Mouse (Mus musculus) spleen, adult 2 months (tissue): ENCODE results near the gene Nol3.

Experiments used
- CTCF ChIP-seq: fragments of 200-500 bp; IDR thresholded peaks from 2 replicates; pipeline ENCODE4 v1.5.1; 2011; ENCODE audit warnings: mild to moderate bottlenecking, inconsistent platforms; ENCODE audit not compliant: insufficient read depth, insufficient read length, insufficient replicate concordance; ENCODE audit errors: extremely low read depth
- POLR2A ChIP-seq: fragments of 200-500 bp; IDR thresholded peaks from 2 replicates; pipeline ENCODE4 v1.6.1; 2011; ENCODE audit warnings: low read depth, low read length, inconsistent platforms

DNA sequence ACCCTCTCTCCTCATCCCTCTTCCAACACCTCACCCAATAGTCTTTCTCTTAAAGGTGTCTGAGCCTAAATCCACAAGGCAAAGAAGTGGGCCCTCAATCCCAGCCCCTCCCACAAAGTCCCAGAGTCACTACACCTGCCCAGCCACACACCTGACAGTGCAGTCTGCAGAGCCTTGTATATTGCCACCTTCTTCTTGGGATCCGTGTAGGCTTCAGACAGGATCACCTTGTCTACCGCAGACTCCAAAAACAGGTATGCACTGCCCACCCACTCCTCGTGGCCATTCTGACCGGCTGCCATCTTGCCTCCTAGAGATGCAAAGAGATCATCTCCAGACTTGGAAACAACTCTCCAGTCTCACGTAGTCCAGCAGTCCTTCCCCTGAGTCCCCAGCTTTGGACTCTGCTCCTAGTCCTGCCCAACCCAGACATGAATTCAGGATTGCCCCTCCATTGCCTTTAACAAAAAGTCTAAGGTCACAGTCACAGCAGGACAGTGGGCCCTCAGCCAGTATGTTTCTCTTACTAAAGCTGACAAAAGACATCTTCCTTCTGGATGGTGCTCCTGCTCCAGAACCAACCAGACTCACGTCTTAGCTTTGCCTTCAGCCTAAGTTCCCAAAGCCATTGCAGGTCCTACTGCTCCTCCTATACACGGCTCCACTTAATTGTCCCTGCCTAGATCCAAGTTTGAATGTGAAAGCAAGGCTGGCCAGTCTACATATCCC lies 15.4 kb upstream of the Nol3 start:
- TF ChIP-seq POLR2A = no peak
- TF ChIP-seq CTCF = no peak
